Mouse (Mus musculus) MEL (cell line): Measurements from ENCODE around the gene Psd4. TPM values are rescaled to one million over a fixed set of nuclear protein-coding genes. Genes with fewer than 3 reads are reported as not detected.

ENCODE experiments used
- DNase-seq: peaks from one replicate; pipeline ENCODE4 v3.0.0; 2011; ENCODE audit warnings: low read depth, low spot score
- H3K27ac ChIP-seq: 2 replicates; pipeline ENCODE4 v1.5.1; 2012; ENCODE audit warnings: low read depth, mild to moderate bottlenecking, control low read depth, low read length, moderate library complexity; ENCODE audit not compliant: control insufficient read depth
- H3K27me3 ChIP-seq, 2 experiments: fragments of 150-350 bp in 1 of 2; sonication (generic) in 1 of 2; 2 replicates each; pipeline ENCODE4 v1.6.1; 2012; ENCODE audit warnings: low read length in 2 of 2, mild to moderate bottlenecking in 2 of 2, improper control_type of control experiment in 1 of 2, moderate library complexity in 1 of 2; ENCODE audit not compliant: insufficient read depth in 2 of 2, control insufficient read depth in 1 of 2
- H3K36me3 ChIP-seq, 2 experiments: 2 replicates each; pipeline ENCODE4 v1.6.1; 2012 to 2014; ENCODE audit warnings: low read length in 2 of 2, improper control_type of control experiment in 1 of 2, inconsistent platforms in 1 of 2, mild to moderate bottlenecking in 1 of 2; ENCODE audit not compliant: insufficient read depth in 2 of 2, control insufficient read depth in 1 of 2
- H3K4me1 ChIP-seq, 2 experiments: fragments of 150-350 bp in 1 of 2; sonication (generic) in 1 of 2; 2 replicates each; pipeline ENCODE4 v1.6.1; 2012; ENCODE audit warnings: low read length in 2 of 2, improper control_type of control experiment in 1 of 2, mild to moderate bottlenecking in 1 of 2; ENCODE audit not compliant: insufficient read depth in 2 of 2, control insufficient read depth in 1 of 2
- H3K4me3 ChIP-seq, 2 experiments: fragments of 150-350 bp in 1 of 2; sonication (generic) in 1 of 2; 2 replicates each; pipeline ENCODE4 v1.5.1; 2012; ENCODE audit warnings: low read depth in 2 of 2, low read length in 2 of 2, mild to moderate bottlenecking in 2 of 2, moderate library complexity in 2 of 2, control low read depth in 1 of 2, improper control_type of control experiment in 1 of 2; ENCODE audit not compliant: control insufficient read depth in 1 of 2, insufficient read depth in 1 of 2
- H3K79me2 ChIP-seq: 2 replicates; pipeline ENCODE4 v1.6.1; 2012; ENCODE audit warnings: mild to moderate bottlenecking, low read length, moderate library complexity; ENCODE audit not compliant: control insufficient read depth, poor library complexity, insufficient read depth
- H3K9ac ChIP-seq: 2 replicates; pipeline ENCODE4 v1.6.1; 2012; ENCODE audit warnings: low read depth, mild to moderate bottlenecking, control low read depth, low read length, moderate library complexity; ENCODE audit not compliant: control insufficient read depth, poor library complexity, severe bottlenecking
- H3K9me3 ChIP-seq: fragments of 150-350 bp; sonication (generic); replicated peaks from 2 replicates; pipeline ENCODE4 v1.6.1; 2012; ENCODE audit warnings: mild to moderate bottlenecking, low read length, improper control_type of control experiment, moderate library complexity; ENCODE audit not compliant: insufficient read depth
- BHLHE40 ChIP-seq: IDR thresholded peaks from 2 replicates; pipeline ENCODE4 v1.6.1; 2012; ENCODE audit warnings: low read depth, mild to moderate bottlenecking, inconsistent platforms, low read length, improper control_type of control experiment, borderline replicate concordance
- CHD2 ChIP-seq: IDR thresholded peaks from 2 replicates; pipeline ENCODE4 v1.6.1; 2011; ENCODE audit warnings: low read length, improper control_type of control experiment
- CTCF ChIP-seq, 3 experiments: IDR thresholded peaks in 2 of 3; conservative IDR thresholded peaks in 1 of 3; 2 replicates each; pipeline ENCODE4 v1.5.1; 2011 to 2012; ENCODE audit warnings: low read length in 3 of 3, low read depth in 2 of 3, mild to moderate bottlenecking in 2 of 3, improper control_type of control experiment in 1 of 3, inconsistent platforms in 1 of 3, mixed read lengths in 1 of 3, moderate library complexity in 1 of 3; ENCODE audit not compliant: control insufficient read depth in 1 of 3, insufficient read depth in 1 of 3, poor library complexity in 1 of 3, severe bottlenecking in 1 of 3
- HCFC1 ChIP-seq: IDR thresholded peaks from 2 replicates; pipeline ENCODE4 v1.6.1; 2012; ENCODE audit warnings: low read depth, mild to moderate bottlenecking, inconsistent platforms, low read length, improper control_type of control experiment, moderate library complexity
- JUND ChIP-seq: IDR thresholded peaks from 2 replicates; pipeline ENCODE4 v1.6.1; 2011; ENCODE audit warnings: low read depth, mild to moderate bottlenecking, improper control_type of control experiment, low read length
- MAFK ChIP-seq: IDR thresholded peaks from 2 replicates; pipeline ENCODE4 v1.6.1; 2011; ENCODE audit warnings: low read depth, mild to moderate bottlenecking, low read length, improper control_type of control experiment, borderline replicate concordance
- MAZ ChIP-seq: IDR thresholded peaks from 2 replicates; pipeline ENCODE4 v1.6.1; 2012; ENCODE audit warnings: low read depth, mild to moderate bottlenecking, inconsistent platforms, low read length, improper control_type of control experiment
- MXI1 ChIP-seq: IDR thresholded peaks from 2 replicates; pipeline ENCODE4 v1.6.1; 2011; ENCODE audit warnings: mild to moderate bottlenecking, low read depth, low read length, improper control_type of control experiment
- MYB ChIP-seq: IDR thresholded peaks from 2 replicates; pipeline ENCODE4 v1.6.1; 2011; ENCODE audit warnings: mild to moderate bottlenecking, low read depth, low read length, improper control_type of control experiment
- MYC ChIP-seq: IDR thresholded peaks from 2 replicates; pipeline ENCODE4 v1.6.1; 2011; ENCODE audit warnings: low read depth, mild to moderate bottlenecking, low read length, improper control_type of control experiment, moderate library complexity
- NELFE ChIP-seq: IDR thresholded peaks from 2 replicates; pipeline ENCODE4 v1.6.1; 2011; ENCODE audit warnings: low read depth, low read length, improper control_type of control experiment
- NRF1 ChIP-seq: IDR thresholded peaks from 2 replicates; pipeline ENCODE4 v1.6.1; 2014; ENCODE audit warnings: low read depth, mild to moderate bottlenecking, inconsistent platforms, low read length, improper control_type of control experiment, moderate library complexity; ENCODE audit not compliant: poor library complexity, insufficient read depth, severe bottlenecking
- POLR2AphosphoS2 ChIP-seq: IDR thresholded peaks from 2 replicates; pipeline ENCODE4 v1.6.1; 2011; ENCODE audit warnings: low read length, improper control_type of control experiment
- RAD21 ChIP-seq: IDR thresholded peaks from 2 replicates; pipeline ENCODE4 v1.6.1; 2011; ENCODE audit warnings: mild to moderate bottlenecking, low read depth, low read length, improper control_type of control experiment
- SIN3A ChIP-seq: IDR thresholded peaks from 2 replicates; pipeline ENCODE4 v1.6.1; 2012; ENCODE audit warnings: low read length, improper control_type of control experiment, inconsistent platforms
- SMC3 ChIP-seq: IDR thresholded peaks from 2 replicates; pipeline ENCODE4 v1.6.1; 2011; ENCODE audit warnings: low read depth, low read length, improper control_type of control experiment
- TAL1 ChIP-seq: IDR thresholded peaks from 2 replicates; pipeline ENCODE4 v1.6.1; 2012; ENCODE audit warnings: mild to moderate bottlenecking, inconsistent platforms, low read length, moderate library complexity, mixed read lengths
- TBP ChIP-seq: IDR thresholded peaks from 2 replicates; pipeline ENCODE4 v1.8.0; 2011; ENCODE audit warnings: low read depth, low read length, improper control_type of control experiment
- TCF12 ChIP-seq: IDR thresholded peaks from 2 replicates; pipeline ENCODE4 v1.6.1; 2014; ENCODE audit warnings: low read depth, mild to moderate bottlenecking, inconsistent platforms, low read length, improper control_type of control experiment, moderate library complexity
- UBTF ChIP-seq: IDR thresholded peaks from 2 replicates; pipeline ENCODE4 v1.6.1; 2012; ENCODE audit warnings: low read depth, mild to moderate bottlenecking, inconsistent platforms, low read length, improper control_type of control experiment, moderate library complexity, borderline replicate concordance; ENCODE audit not compliant: insufficient read depth
- ZC3H11A ChIP-seq: IDR thresholded peaks from 2 replicates; pipeline ENCODE4 v1.6.1; 2012; ENCODE audit warnings: low read depth, mild to moderate bottlenecking, inconsistent platforms, low read length, improper control_type of control experiment
- polyA plus RNA-seq, 2 experiments: library from polyadenylated mRNA; stranded (reverse) in 1 of 2; unstranded in 1 of 2; fragments of >175 nt in 1 of 2; fragments of >200 nt in 1 of 2; gene quantifications; 2 replicates each; pipeline versions ENCODE4 v1.2.1 to v1.2.4; 2012; ENCODE audit warnings: low replicate concordance in 2 of 2, low read depth in 1 of 2; ENCODE audit not compliant: insufficient read length in 2 of 2, insufficient read depth in 1 of 2, missing spikeins in 1 of 2
- total RNA-seq: library from RNA; depleted of rRNA; stranded (reverse); fragments of 300-350 nt; gene quantifications from 2 replicates; pipeline ENCODE4 v1.2.3, GENCODE M21; 2012

Gene Psd4
- total and polyA plus RNA-seq, 3 experiments: 0.11 TPM; not detected in 2

GRCm38 (mm10) chr2:24351159-24351558 is 16.2 kb upstream of the Psd4 start:
- Histone ChIP-seq H3K4me3 (no peak overlapping the region), H3K27ac (no peak overlapping the region), H3K27me3 (no peaks in the 10 kb centered on the region), H3K9me3 (no peaks in the 10 kb centered on the region), H3K79me2 (no peaks in the 10 kb centered on the region), H3K36me3 (no peaks in the 10 kb centered on the region), H3K9ac (no peak overlapping the region), H3K4me1 (no peaks in the 10 kb centered on the region)
- no peak for DNase-seq
- TF ChIP-seq TBP (no peak), NELFE (no peak), SMC3 (no peak), ZC3H11A (no peak), CHD2 (no peak), CTCF (IDR thresholded peaks at IDR 0.05 in 2 of 3, conservative IDR thresholded peaks at IDR 0.05 in 1 of 3; ENCODE audit: control insufficient read depth in 1 of 3, insufficient read depth in 1 of 3, low read depth in 2 of 3, low read length in 3 of 3, poor library complexity in 1 of 3, severe bottlenecking in 1 of 3) (no peak), MAZ (no peak), UBTF (no peak), TAL1 (no peak), RAD21 (no peak), JUND (no peak), TCF12 (no peak), MYC (no peak), BHLHE40 (no peak), MAFK (no peak), HCFC1 (no peak)

GRCm38 (mm10) chr2:24353042-24353441 is 14.3 kb upstream of the Psd4 start:
- Histone ChIP-seq H3K27me3 (no peaks in the 10 kb centered on the region), H3K4me1 (no peaks in the 10 kb centered on the region)

More at GRCm38 (mm10) chr2:24353042-24353441, 14.3 kb upstream of the Psd4 start:
- Histone ChIP-seq H3K36me3 (no peaks in the 10 kb centered on the region), H3K4me3 (no peak overlapping the region), H3K9ac (no peak overlapping the region), H3K79me2 (no peaks in the 10 kb centered on the region), H3K27ac (no peak overlapping the region), H3K9me3 (no peaks in the 10 kb centered on the region)
- no peak for TF ChIP-seq MAZ
- TF ChIP-seq NRF1: no peak
- TF ChIP-seq POLR2AphosphoS2: no peak
- TF ChIP-seq MYB: no peak
- TF ChIP-seq MXI1: no peak
- no peak for TF ChIP-seq SIN3A
- no peak for DNase-seq
